Mouse (Mus musculus) heart, adult 8-10 months (tissue): ENCODE data around the gene Pbsn. TPM values are rescaled to one million over a fixed set of nuclear protein-coding genes. Genes with fewer than 3 reads are reported as not detected.
"Not testable (repeated sequence)": the region's sequence is repeated elsewhere in the genome, so short reads cannot be mapped to it uniquely, and the experiment has no call there.

Experiments
- DNase-seq: peaks from one replicate; pipeline ENCODE4 v3.0.0; 2022; ENCODE audit warnings: low spot score
- total RNA-seq, 4 experiments: library from RNA; stranded (reverse); gene quantifications; 2 replicates each; pipeline ENCODE4 v1.2.4; 2022

The Pbsn gene
- not detected for total RNA-seq

- DNase-seq, result no peak
Measured at GRCm38 (mm10) chrX:77853523-77853922, at the start of gene Pbsn. TSS of gene Pbsn (minus strand) at chrX:77853623.

DNA sequence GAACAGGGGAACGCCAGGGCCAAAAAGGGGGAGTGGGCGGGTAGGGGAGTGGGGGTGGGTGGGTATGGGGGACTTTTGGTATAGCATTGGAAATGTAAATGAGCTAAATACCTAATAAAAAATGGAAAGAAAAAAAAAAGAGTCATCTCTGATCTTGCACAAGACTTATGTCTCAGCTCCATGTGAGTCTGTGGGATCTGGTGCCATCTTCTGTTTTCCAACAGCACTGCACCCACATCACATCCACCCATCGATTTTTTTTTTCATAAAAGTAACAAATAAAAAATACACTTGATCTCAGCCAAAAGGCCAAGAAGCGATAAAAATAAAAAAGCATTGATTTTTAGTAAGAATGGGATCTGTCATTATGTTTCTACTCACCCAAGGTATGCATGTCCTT lies 26.6 kb upstream of the Pbsn start:
- DNase-seq, result not testable (repeated sequence)

DNA sequence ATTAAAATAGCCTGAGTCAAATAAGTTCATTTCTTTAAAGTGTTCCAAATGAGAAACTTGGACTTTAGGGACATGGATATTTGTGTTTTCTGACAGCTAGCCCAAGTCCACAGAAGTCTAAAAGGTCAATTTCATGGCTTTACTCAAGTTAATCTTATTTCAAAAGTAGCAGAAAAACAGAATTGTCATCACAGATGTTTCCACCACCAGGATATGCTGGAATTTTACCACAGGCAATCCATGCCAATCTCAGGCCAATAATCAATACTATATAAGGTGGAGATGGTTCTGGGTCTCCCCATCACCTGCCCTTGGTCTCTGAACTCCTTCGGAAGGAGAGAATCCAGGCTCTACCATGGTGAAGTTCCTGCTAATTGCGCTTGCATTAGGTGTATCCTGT lies 11.0 kb upstream of the Pbsn start, which contains the start of gene Gm14744:
Gene Gm14744, plus strand, starts transcription at position 301 of the 400 bp plus-strand sequence.
- not testable (repeated sequence) for DNase-seq

DNA sequence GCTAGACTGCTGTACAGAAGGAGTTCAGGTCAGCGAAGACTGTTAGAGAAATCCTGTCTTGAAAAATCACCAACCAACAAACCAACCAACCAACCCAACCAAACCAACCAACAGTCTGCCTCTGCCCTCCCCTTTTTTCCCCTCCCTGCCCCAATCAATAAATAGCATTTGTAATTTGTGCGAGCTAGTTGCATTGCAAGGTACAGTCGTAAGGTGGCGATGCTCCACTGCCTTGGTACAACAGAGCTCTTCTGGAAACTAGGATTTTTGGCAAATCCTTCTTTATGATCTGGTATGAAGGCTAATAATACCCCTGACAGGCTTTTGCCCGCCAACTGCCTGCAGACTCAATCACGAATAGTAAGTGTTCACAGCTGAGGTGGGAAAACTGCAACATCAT lies 41.4 kb downstream of the Pbsn start:
- DNase-seq, result no peak

DNA sequence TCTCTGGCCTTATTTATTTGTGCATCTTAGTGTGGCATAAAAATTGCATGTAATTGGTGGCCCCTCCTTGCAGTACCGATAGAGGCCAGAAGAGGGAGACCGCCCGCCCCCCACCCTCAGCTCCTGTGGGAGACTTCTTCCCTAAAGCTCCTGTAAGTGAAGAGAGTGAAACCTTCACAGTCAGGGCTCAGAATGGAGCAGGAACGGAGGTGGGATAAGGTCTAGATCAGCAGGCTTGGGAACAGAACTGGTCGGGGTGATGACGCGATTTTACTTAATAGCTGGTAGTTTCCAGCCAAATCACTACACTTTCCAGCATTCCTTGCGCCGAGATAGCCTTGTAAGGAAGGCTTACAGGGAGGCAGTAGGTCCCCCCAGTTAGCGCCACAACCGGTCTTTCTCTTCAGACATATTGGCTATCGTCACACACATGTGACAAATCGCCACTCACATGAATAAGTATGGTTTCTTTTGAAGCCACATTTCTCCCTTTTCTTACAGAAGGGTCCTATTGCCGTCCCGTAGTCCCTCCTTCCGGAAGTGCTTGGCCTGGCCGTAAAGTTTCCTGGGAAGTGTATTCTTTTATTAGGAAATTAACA lies 42.7 kb downstream of the Pbsn start:
- DNase-seq, result peak; percentile 72

- peak; percentile 36 for DNase-seq
Measured at GRCm38 (mm10) chrX:77808602-77809001, 44.8 kb downstream of the Pbsn start.

DNA sequence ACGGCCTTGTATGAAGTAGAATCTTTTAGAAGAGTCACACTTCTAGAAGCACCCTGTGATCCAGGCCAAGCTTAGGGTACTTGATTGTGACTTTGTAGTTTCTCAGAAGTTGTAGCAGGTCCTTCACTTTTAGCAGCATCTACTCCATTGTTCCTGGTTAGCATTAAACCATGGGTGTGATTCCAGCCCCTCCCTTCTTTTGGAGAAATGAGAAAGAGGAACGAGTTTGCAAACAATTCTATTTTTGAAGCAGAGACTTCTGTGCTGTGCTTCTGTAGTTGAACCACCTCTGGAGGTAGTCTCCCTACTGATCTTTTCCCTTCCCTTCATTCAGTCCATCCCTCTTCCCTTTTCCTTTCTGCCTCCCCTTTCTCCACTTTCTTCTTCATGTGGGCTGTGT lies 51.1 kb downstream of the Pbsn start:
- DNase-seq, result no peak

DNA sequence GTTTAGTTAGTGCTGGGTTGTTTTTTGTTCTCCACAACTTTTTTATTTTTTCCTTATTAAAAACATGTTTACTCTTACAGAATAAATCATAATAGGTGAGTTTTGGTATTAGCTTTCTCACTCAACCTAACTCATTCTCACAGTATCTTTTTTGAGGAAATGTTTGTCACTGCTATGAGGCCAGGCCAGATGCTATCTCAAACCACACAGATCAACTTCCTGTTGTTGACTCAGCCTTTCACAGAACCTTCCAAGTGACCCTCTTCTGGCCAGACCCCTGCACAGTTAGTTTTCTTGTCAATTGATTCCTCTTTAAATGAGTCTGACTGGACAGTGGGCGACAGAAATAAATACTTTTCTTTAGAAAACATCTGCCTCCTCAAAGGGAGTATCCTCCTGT lies 51.9 kb downstream of the Pbsn start:
- DNase-seq, result no peak

DNA sequence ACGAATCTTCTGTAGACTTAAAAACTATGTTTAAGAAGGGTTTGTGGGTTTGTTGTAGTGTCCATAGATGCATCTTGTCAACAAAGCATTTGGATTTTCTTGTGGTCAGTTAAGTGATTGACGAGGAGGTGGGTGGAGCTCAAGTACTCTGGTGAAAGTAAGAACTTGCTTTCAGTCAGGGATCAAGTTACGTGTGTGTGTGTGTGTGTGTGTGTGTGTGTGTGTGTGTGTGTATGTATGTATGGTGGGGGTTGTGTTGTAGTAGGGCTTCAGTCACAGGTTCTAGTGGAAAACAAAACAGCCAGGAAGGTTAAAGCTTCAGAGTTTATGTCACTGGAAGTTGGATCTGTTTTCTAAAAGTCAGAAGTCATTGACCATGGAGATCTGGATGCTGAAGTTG lies 53.9 kb downstream of the Pbsn start:
- no peak for DNase-seq

- DNase-seq, result no peak
Measured at GRCm38 (mm10) chrX:77797801-77798200, 55.6 kb downstream of the Pbsn start.

- DNase-seq, result no peak
Measured at GRCm38 (mm10) chrX:77796916-77797315, 56.5 kb downstream of the Pbsn start.

- no peak for DNase-seq
Measured at GRCm38 (mm10) chrX:77796238-77796835, 57.1 kb downstream of the Pbsn start, which contains the start of gene Prkx. TSS of gene Prkx (minus strand) at chrX:77796278.

GRCm38 (mm10) chrX:77795858-77796174 lies 57.6 kb downstream of the Pbsn start:
- DNase-seq, result peak; percentile 89

GRCm38 (mm10) chrX:77794962-77795857 lies 58.2 kb downstream of the Pbsn start:
- peak; percentile 20 for DNase-seq

DNA sequence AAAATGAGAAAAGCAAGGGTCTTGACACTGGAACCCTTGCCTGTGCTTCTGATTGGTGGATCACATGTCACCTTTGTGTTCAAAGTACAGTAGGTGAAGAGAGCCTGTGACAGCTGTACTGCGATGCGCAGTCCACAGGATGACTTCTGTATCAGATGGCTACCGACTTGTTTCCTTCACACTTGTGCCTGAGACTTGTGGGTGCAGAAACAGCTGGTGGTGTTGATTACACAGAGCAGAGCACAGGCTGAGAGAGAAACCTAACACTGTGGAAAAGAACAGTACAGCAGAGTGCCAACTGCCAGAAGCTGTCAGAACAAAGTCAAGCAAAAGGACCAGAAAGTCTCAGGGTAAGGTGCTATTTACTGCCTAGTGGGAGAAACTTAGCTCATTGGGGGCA lies 64.7 kb downstream of the Pbsn start:
- no peak for DNase-seq

Other genes starting within 250 kb of the Pbsn start
- gene Prkx, start 57.3 kb downstream of the Pbsn start, total RNA-seq, result 10 to 100 TPM; 11.6 to 15.6 (median 14.5) TPM
- not detected for gene Gm14744, start 11.1 kb upstream of the Pbsn start, total RNA-seq
- not detected for gene 5430402E10Rik, start 71.4 kb upstream of the Pbsn start, total RNA-seq
- not detected for gene Obp1a, start 237.8 kb upstream of the Pbsn start, total RNA-seq